Mouse (Mus musculus) heart, postnatal 4 days (tissue): ENCODE measurements at regions not wholly inside any gene's neighbourhood (a gene's known extent, or its start where the extent isn't known, plus 50 kb on each side); places are given as distances from the start of the nearest gene placed in this dataset.

ENCODE experiments used
- DNase-seq: peaks from one replicate; pipeline ENCODE4 v3.0.0; 2021

DNA sequence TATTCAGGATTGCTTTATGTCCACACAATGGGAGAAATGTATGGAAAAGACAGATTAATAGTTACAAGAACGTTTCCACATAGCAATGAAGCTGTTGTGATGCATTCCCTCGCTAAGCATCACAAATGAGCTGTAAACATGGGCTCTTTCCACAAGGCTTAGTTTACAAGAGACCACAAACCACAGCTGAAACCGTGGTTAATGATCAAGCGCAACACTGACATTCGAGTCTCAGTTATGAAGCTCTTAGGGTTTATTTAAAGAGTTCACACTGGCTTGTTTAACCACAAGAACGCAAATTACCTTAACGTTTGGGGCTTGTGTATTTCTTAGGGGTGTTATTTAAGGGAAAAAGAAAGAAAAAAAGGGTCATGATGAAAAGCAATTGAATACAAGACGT is 727.3 kb upstream of the Frg1 start:
- DNase-seq: no peak

GRCm38 (mm10) chr8:42107582-42107981 is 690.7 kb upstream of the Frg1 start:
- DNase-seq: no peak

GRCm38 (mm10) chr8:42069314-42069713 is 652.4 kb upstream of the Frg1 start:
- DNase-seq: no peak

DNA sequence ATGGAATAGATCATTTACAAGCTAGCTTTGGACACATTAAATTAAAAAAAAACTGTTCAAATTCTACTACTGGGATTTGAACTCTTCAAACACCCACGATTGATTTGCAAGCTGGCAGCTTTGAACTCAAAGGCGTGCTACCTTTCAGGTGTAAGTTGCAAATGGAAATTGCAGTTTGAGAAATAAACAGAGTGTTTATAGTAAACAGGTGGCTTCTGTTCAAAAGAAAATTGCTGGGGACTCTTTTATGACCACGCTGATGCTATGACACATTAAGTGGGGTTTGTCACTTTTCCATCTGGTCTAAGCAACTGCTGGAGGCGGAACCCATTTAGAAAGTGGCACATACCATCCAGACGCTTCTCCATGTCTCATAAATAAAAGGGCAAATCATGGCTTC is 626.7 kb upstream of the Frg1 start:
- DNase-seq: no peak

DNA sequence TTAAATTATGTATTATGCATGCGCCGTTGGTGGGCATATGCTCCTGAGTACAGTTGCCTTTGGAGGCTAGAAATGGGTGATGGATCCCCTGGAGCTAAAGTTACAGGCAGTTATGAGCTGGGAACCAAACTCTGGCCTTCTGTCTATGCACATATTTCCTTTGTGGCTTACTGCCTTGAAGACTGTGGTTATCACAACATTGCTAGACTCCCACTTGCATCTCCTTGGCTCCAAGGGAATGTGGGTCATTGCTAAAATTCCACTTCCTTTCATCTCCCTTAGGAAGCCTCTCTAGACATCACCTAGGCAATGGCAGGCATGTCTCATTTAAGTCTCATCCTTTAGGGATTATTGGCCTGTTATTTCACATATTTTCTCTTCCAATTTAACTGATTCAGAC is 622.4 kb upstream of the Frg1 start:
- DNase-seq: no peak

DNA sequence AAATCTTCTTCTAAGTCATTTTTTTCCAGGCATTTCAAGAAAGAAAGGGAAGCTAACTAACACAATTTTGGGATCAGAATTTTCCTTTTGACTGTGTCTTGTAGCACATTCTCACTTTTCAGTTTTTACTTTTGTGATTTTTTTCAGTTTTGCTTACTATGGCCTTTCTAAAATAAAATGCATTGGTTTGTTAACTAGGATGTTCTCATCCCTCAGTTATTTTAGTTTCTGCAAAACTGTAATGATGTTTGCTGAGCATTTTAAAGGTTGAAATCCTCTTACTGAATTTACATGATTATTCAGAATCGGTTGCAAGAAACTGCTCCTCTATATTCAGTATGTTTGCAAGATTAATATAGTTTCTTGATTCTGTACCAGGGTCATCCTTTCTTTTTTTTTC is 610.1 kb upstream of the Frg1 start:
- DNase-seq: no peak

- no peak for DNase-seq
Measured at GRCm38 (mm10) chr8:42017786-42018185, 600.9 kb upstream of the Frg1 start.

- DNase-seq: no peak
Measured at GRCm38 (mm10) chr8:42003170-42003569, 586.3 kb upstream of the Frg1 start.

DNA sequence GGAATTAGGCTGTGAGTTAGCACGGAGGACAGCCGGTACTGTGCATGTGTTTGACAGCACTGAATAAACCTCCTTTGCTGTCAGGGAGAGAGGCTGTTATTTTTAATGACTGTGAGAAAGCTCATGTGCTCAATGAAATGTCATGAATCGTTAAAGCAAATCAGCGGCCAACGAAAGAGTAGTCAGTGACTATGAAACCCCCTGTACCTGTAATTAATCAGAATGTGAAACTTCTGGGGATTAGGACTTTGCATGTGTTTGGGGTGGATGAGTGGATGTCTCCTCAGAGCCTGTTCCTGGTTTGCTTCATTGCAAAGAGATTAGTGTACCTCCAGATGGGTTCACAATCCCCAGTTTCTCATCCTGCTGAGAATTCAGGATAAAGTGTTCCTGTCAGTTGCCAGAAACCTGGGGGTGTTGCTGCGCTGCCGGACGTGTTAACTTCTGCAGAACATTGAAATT is 572.2 kb upstream of the Frg1 start:
- DNase-seq: no peak

DNA sequence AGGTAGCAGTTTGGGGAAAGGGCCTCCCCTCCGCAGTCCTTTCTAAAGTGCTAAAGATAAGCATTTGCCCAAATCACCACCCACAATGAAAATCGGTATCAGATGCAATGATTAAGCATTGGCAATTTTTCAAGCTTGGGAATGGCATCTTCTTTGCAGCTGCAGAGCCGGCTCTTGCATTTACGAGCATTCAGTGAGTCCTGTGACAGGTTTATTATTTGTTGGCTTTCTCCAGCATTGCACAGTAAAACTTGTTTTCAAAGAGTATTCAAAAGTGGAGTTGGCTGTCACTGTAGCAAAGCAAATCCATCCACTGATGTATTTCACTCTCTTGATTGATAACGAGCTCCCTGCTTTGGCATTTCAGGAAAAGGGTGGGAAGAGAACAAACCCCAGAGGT is 571.3 kb upstream of the Frg1 start:
- DNase-seq: no peak

DNA sequence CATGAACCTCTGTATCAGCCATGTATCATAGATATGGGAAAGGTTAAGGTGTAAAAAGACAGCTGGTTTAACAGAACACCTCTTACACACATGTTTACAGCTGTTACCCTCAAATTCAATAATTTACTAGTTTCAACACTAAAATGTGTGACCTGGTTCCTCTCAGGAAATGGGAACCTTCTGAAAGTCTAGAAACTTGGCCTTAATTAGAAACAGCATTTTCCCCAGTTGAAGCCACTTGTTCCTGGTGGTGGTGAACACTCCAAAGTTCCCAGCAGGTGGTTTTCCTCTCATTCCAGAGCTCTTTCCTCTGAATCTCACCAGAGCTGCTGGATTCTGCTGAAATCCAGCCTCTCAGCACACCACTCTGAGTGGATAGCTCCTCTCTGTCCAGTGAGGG is 570.5 kb upstream of the Frg1 start:
- no peak for DNase-seq

DNA sequence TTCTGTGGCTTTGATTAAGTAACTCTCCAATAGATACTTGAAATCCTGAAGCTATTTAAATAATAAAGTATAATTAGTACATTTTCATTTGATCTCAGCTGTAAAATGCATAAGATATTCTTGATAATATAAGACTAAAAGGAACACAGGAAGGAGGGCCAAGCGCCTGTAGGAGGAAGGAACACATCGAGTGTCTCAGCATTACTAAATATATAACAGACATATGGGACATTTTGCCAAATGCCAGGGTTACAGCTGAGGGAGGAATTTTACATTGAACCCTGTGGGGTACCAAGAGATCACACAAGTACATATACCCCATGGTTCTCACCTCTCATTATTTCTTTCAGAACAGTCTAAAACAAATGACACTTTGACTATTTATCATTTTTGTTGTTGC is 555.5 kb upstream of the Frg1 start:
- no peak for DNase-seq

DNA sequence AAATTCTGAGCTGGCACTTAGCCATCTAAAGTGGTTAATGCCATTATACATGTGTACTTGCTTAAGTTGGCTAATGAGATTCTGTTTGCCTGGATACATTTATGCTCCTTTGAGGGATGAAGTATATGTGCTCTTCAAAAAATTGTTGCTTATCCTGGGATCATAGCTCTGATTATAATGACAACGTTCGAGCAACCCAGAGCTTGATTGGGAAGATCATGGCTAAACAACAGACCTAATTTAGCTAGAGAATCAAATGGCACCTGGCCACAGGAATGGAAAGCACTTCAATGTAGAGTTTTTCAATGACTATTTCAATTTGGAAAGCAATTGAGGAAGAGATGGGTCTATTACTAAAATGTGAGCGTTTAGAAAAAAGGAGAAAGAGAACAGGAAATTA is 553.7 kb upstream of the Frg1 start:
- DNase-seq: no peak

DNA sequence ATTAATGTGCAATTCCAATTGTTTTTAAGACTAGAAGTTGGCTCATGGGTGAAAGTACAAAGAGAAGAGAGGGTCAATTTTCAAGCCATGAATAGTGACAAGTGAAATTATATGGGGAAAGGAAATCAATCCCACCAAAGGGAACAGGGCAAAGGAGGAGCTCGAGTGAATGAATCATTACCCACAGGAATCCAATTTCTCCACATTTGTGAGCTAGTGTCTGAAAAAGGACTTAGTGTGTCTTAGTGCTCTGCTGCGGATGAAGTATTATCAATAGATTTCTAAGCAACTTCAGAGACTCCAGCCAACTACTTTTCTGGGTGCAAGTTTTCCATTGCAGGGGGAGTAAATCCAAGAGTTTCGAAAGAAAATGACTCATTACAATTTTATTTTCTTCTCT is 552.5 kb upstream of the Frg1 start:
- no peak for DNase-seq

DNA sequence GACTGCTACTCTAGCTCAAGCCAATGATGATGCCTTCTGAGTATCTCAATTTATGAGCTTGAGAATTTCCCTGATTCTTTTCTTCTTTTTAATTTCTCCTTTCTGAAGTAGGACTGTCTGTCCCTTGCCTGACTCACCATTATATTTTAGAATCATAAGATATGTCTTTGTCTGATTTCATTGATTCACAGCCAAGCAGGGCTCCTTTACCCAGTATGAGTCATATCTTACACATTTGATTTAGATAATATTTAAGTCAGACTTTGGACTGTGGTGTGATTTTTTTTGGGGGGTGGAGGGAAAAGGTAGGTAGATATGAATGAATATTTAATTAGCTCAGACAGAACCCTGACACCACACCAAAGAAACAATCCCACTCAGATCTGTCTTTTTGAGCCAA is 547.2 kb upstream of the Frg1 start:
- no peak for DNase-seq

GRCm38 (mm10) chr8:41956878-41957277 is 540.0 kb upstream of the Frg1 start:
- DNase-seq: no peak

DNA sequence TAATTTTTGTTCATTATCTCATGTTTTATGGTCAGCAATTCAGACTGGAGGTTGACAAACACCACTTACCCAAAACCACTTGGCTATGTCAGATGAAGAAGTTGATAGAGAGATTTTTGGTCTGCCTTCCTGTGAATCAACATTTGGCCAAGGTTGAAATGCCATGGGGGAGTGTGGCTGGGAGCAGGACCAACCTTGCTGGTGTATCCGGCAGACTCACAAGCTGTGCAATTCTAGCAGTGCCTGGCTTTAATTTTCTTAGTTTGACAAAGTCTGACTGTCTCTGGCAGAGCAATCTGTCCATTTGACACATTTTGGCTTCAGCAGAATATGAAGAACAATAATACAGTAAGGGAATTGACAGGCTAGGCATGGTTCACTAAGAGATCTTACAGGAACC is 533.9 kb upstream of the Frg1 start:
- no peak for DNase-seq

- no peak for DNase-seq
Measured at GRCm38 (mm10) chr8:41939298-41939697, 522.4 kb upstream of the Frg1 start.

DNA sequence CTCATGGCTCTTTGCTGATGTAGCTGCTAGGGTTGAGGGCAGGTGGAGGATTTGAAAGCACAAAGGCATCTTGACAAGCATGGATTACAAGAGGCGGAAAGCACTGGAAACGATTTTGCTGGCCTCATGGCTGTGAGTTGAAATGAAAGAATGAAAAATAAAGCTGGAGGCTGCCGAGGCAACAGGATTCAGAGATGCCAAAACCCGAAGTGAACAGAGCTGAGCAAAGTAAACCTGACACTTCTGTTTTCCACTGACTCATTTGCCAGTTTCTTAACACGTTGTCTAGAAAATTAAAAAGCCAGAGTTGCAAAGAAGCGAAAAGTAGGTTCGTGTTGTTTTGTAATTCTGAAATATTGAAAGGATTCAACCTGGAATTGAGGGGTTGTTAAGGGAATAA is 504.2 kb upstream of the Frg1 start:
- no peak for DNase-seq

DNA sequence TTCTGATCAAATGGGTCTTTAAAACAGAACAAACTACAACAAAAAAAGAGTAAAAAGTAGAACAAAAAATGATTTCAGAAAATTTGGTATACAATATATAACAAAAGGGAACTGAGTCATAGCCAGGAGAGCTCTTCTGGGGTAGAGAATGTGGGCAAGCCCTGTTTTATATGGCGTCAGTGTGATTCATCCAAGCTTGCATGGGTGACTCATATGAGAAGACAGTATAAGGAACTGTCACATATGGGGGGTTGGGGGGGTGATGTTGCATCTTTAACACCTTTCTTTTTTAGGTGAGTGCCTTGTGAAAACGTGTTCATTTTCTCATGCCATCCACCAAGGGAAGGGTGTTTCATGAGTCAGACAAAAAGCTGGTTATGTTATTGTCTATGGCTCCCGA is 503.7 kb upstream of the Frg1 start:
- DNase-seq: no peak

- no peak for DNase-seq
Measured at GRCm38 (mm10) chr8:41878029-41878748, 461.3 kb upstream of the Frg1 start.

GRCm38 (mm10) chr8:41869681-41870356 is 452.9 kb upstream of the Frg1 start:
- DNase-seq: no peak

GRCm38 (mm10) chr8:41860918-41861317 is 444.0 kb upstream of the Frg1 start:
- DNase-seq: no peak

DNA sequence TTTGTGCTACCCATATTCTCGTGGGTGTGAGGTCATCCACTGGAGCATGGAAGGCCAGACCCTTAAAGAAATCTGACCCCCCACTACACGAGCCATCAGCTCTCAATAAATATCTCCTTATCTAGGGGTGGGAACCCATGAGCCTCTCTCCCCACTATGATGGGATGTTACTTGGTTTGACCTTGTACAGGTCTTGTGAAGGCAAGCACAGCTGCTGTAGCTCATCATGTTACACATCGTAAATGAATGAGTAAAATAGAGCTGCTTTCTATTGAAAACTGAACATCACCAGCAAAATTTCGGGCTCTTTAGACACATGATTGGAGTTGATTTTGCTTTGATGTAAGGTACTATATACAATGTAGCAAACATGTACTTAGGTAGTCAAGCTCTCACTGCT is 414.8 kb upstream of the Frg1 start:
- no peak for DNase-seq

GRCm38 (mm10) chr8:41830407-41830806 is 413.5 kb upstream of the Frg1 start:
- DNase-seq: no peak
